Mouse (Mus musculus) embryo, embryonic 11 days (tissue): ENCODE measurements around the gene Tom1l2.

ENCODE experiments used
- DNase-seq: peaks from one replicate; pipeline ENCODE4 v3.0.0-alpha.2; 2015

The Tom1l2 gene

DNA sequence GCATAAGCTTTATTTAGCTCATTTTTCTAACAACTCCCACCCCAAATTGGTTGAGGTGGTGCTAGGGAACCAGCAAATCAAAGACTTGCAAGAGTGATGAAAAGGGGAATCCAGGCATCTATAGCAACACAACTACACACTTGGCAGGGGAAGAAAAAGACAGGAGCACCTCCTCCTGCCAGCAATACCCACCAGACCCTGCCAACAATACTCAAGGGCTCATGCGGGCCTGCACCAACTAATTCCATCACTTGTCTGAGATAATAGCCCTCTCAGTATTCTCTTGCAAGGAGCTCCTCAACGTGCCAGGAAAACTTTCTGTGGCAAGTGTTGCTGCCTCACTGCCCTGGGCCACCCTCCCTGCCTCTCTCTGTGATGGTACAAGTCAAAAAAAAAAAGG, 49.2 kb downstream of the Tom1l2 start:
- no peak for DNase-seq

DNA sequence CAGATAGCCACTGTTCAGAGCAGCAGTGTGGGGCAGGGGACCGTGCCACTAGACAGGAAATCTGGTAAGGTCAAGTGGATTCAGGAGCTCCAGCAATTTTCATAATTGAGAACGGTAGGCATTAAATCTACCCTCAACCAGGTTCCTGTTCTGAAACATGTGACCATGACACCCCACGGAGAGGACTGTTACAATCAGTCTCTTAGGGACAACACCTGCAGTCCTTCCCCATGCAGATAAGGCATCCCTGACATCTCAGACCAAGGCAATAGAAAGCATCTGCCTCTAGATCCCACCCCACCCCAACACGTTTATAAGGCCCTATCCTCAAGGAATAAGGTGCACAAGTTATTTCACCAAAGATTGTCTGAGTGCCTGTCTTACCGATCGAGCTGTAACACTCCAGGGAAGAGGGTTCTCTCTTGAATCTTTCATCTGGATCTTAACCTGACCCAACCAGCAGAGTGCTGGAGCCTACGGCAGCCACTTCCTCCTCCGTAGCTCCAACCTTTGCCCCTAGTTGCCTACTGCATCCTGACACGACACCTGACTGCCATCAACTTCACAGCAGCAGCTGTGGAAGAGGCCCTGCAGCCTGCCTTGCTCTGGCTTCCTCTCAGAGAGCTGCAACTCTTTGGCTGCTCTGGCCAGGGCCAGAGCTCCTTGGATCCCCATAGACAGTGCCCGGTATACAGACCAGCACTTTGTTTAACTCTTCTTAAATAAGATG, 50.2 kb downstream of the Tom1l2 start:
- no peak for DNase-seq

GRCm38 (mm10) chr11:60301588-60302208, 51.0 kb downstream of the Tom1l2 start:
- DNase-seq: no peak

DNA sequence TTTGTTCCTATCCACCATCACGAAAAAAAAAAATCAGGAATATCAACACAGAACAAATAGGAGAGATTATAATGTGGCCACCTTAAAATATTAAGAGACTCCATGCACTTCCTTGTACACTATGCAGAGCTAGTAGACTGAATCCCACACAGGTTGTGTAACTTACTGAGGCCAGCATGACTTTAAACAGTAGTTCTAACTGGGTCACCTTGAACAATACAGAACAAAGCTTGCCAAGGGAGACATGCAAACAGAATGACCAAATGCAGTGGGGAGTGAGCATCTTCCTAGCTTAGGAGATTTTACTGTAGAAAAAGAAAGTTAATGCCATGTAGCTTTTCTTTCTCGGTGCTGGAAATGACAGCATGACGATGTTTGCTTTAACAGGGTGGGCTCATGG, 52.4 kb downstream of the Tom1l2 start:
- DNase-seq: no peak

- DNase-seq: no peak
Measured at GRCm38 (mm10) chr11:60297772-60298171, 54.9 kb downstream of the Tom1l2 start.

DNA sequence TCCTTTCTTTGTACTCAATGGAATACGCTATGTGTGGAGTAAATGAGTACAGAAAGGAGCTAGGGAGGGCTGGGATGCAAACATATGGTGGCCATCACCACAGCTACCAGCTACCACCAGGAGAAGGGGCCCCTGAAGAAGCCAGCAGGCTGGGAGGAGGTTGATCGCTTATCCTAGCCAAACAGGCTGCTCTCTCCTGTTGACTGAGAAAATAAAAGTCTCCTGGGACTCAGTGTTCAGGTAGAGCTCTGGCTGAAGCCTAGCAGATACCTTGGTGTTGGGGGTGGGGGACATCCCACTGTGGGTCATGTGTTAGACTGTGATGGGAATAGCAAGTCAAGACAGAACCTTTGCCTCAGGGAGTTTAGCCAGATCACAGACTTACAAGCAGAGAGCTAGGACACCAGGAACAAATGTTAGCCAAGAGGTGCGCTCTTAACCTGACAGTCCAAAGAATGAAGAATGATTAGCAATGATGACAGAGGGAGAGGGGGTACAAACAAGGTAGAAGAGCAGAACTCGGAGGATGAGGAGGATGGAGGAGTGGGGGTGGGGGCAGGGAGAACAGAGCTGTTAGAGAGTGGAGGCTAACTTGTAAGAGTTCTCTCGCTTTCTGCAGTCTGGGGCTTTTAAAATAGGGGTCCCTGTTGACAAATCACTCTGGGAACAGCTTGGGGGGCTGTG, 57.9 kb downstream of the Tom1l2 start:
- no peak for DNase-seq

GRCm38 (mm10) chr11:60293683-60294629, 58.7 kb downstream of the Tom1l2 start:
- peak; percentile 57 for DNase-seq

GRCm38 (mm10) chr11:60292718-60293117, 60.0 kb downstream of the Tom1l2 start:
- DNase-seq: peak; percentile 79

DNA sequence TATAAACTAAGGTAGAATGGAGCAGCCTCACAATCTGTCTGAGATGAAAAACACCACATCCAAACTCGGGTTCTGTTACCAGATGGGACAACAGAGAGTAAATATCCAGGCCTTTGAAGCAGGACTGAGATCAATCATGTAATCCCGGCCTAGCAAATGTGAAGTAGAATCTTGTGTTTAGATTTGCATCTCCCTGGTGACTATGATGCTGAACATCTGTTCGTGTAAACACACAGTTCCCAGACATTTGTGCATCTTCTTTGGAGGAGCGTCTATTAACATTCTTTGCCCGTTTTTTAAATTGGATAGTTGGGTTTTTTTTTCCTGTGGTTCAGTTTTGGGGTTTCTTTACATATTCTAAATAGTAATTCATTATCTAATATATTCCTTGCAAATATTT, 63.7 kb downstream of the Tom1l2 start:
- DNase-seq: no peak

DNA sequence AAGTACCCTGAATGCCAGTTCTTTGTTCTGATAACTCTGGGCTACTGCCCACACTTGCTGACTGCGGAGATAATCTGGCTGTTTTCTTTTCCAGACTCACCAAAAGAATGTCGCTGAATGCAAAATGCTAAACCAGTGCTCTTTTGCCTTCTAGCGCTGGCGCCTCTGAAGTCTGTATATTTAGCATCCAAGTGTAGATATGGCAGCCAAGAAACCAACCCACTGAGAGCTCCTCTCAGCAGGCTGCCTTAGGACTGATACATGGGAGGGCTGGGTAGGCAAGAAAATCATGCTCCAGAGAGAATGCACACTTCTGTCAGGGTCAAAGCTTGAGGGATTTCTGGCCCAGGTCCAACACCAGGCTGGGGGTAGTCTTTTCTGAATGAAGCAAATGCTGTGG, 66.4 kb downstream of the Tom1l2 start:
- DNase-seq: no peak

DNA sequence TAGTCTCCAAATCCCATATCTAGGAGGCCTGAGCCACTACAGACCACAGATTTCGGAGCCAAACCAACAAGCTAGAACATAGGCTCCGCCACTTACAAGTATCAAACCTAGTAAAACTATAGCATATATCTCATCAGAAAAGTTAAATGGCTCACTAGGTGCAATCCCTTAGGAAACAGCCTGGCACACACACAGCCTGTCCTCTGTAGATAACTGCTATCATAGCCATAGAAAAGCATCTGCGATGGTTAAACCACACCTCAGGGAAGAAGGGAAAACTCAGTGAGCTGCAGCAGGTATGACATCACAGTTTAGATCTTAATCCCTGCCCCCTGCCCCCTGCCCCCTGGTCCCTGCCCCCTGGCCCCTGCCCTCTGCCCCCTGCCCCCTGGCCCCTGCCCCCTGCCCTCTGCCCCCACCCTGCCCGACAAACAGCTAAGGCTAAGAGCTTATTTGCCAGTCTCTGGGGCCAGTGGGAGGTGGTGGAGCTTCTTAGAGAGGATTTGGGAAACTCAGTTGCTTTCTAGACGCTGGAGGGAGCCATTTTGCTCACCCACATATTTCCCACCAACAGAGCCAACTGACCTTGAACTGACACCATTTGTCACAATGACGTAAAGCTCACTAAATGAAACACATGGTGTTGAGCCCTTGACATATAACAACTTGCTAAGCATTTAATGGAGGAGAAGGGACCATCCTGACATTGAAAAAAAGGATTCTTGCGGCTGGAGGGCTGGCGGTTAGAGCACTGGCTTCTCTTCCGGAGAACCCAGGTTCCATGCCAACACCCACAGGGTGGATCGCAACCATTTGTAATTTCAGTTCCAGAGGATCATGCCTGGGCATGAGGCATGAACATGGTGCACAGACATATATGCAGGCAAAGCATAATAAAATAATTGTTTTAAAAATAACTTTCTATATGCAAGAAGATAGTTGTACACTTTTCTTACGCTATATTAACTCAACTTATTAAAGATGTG, 72.0 kb downstream of the Tom1l2 start:
- peak; percentile 21 for DNase-seq

DNA sequence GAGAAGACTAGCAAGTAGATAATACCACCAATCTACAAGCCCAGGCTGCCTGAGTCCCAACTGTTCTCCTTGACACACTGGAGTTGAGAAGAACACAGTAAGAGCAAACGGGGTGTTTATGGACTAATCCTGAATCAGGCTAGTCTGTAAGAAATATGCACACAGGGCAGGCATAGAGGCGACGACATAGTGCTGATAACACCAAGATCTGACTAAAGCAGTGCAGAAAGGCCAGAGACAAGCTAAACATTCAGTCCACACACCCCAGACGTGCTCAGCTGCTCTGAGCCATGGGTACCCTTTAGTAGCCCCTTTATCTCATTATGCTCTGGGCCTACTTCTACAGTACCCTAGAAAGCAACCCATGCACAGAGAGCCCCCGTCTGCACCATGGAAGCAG, 73.2 kb downstream of the Tom1l2 start:
- DNase-seq: no peak

- no peak for DNase-seq
Measured at GRCm38 (mm10) chr11:60277771-60278170, 74.9 kb downstream of the Tom1l2 start.

GRCm38 (mm10) chr11:60277164-60277740, 75.5 kb downstream of the Tom1l2 start:
- DNase-seq: no peak

DNA sequence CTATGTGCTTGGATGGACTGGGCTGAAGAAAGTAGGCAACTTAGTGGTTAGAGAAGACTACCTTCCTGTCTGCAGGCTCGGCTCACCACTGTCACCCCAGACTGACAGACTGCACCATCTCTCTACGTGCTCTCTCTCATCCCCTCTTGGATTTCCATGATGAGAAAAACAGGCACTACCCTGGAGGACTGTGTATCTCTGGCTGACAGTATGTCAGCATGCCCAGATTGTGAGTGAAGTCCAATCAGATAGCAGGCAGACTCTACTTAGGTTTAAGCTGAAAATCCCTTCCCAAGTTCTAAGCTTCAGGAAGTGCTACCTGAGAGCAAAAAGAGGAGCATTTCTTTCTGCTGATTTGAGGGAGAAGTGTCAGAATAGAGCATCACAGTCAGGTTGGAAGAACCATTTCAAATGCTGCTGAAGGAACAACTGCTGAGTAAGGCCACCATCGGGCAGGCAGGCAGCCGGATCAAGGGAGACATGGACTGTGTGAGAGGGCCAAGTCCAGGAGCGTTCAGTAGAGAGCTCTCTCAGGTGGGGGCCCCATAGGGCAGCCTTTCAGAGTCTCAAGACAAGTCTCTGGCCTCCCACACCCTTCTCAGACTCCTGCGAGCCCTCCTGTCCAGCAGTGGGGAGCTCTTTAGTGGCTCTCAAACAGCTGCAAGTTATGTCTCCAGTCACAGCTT, 76.2 kb downstream of the Tom1l2 start:
- no peak for DNase-seq

DNA sequence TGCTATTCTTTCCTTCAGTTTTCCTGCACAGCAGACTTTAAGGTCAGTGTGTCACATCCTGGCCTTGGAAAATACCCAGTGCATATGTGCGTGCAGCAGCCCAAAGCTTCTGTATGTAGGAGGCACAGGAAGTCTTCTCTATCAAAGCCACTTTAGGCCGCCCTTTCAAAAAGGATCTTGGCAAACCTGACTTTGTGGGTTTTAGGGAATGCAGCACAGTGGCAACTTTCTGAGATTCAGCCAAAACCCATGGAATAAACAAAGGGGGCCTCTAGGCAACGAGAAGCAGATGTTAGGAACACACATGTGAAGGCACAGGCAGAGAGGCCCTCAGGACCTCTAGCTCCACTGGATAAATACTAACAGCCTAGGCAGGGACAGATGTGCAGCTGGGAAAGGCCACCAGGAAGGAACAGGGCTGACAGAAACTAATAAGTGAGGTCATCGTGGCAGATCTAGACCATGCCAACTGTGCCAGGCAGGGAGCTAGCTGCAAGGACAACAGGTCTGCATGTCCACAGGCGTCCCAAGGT, 79.4 kb downstream of the Tom1l2 start:
- DNase-seq: peak; percentile 55

DNA sequence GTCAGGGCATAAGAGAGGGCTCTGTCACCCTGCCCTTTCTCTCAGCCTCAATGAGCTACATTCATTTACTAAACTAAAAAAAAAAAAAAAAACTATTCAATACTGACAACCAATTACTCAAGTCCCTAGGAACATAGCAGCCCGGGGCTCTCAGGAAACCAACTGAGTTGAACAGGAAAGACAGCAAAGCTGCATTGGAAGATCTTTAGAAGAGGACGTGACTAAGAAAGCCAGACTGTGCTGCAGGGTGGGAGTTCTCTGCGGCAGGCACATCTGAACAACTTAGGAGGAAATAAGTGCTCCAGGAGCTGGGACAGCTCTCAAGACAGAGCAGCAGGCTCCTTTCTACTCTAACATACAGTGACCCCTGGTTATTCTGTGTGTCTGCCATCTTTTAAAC, 84.1 kb downstream of the Tom1l2 start:
- DNase-seq: no peak

DNA sequence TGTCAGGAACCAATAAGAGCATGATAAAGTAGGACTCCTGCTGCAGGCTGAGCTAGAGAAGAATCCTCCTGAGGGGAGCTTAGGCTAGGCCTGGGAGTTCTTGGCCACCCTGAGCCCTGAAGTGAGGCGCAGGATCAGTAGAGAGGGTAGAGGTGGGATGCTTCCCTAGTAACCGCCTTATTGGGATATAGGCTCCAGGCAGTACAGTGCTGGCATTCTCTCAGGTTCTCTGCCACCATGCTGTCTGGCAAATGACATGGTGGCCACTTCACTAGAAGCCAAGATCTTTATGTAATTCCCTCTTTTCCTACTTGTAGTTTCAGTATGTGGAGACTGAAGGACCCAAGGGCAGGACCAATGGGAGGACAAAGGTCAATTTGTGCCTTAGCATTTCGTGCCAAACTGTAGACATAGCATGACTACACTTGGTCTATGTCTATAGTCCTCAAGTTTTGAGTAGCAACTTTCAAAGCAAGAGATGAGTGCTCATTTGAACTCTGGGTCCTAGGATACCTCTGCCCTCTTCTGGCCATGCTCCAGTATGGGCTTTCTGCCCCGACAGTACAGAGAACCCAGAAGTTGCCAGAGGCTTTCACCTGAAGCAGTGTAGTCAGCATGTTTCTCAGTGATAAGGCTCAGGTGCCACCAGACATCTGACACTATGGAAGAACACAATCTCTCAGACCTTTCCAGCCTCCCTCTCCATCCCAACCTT, 87.3 kb downstream of the Tom1l2 start:
- no peak for DNase-seq

DNA sequence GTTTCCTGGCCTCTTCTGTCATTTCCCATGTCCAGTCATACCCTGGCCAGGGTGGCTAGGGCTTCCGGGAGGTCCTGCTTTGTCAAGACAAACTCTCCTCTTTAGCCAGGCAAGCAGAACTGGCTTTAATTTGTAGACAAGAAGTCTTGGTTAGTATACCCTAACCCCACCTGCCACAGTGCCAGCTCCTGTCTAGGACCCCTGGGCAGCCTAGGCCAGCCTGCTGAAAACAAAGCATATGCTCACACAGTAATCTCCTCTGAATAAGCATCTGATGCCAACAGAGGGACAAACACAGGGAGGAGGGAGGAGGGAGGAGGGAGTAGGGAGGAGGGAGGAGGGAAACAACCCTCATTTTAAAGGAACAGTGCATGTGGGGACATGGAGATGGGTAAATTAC, 88.1 kb downstream of the Tom1l2 start:
- DNase-seq: no peak

DNA sequence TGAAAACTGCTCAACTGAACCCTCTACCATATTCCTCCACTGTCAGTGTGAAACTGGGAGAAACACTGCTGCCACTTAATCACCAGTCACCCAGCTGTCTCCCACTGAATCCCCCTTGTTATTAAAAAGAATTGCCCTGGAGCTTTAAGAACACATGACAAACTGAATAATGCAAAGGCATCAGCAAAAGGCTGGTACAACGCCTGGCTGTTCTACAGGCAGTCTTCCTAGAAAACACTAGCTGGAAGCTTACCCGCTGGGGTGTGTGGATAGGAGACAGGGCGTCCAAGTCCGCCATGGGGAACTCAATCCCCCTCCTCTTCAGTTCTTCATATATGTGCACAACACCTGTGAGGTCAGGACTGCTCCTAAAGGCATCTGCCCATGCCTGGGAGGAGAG, 90.3 kb downstream of the Tom1l2 start:
- no peak for DNase-seq
